Comparison of ENCODE assay signal across 26 mouse cellular contexts in genomic region chr17:5858209-5858608, GRCm38 (mm10). TPM values are rescaled to one million over a fixed set of nuclear protein-coding genes. Genes with fewer than 3 reads are reported as not detected.
DNase-seq lines count a peak whose midpoint lies in the region; ATAC-seq and TF ChIP-seq lines count a peak whose summit lies in the region.
"Had no signal": no experiment of that assay in that cellular context is flagged by ENCODE, and none has a peak within 500 bp of the region (broad histone marks: within the 10 kb centered on the region; RNA-seq: fewer than 3 reads in every experiment).

No protein-coding gene starts in this region.

- 54% methylated on average over 8 of the region's 8 CpGs for WGBS in hindbrain, embryonic 13.5 days
- 57% methylated on average over 8 of the region's 8 CpGs for WGBS in hindbrain, embryonic 11.5 days
- WGBS in kidney, embryonic 16.5 days = 31% methylated on average over 8 of the region's 8 CpGs
- 50% methylated on average over 8 of the region's 8 CpGs for WGBS in neural tube, embryonic 13.5 days
- WGBS in neural tube, embryonic 15.5 days = 45% methylated on average over 8 of the region's 8 CpGs
- 83% methylated on average over 8 of the region's 8 CpGs for WGBS in thymus, adult 2 months

- TF ChIP-seq CTCF in thymus, adult 2 months (IDR thresholded peaks at IDR 0.05; ENCODE audit: borderline replicate concordance, control insufficient read depth, extremely low read depth, insufficient read depth, low read length, poor library complexity) = no peak

- H3K4me1 ChIP-seq in hindbrain, embryonic 13.5 days (replicated peaks) = peaks cover 16% of the 10 kb centered on the region
- no peaks in the 10 kb centered on the region for H3K4me1 ChIP-seq in hindbrain, embryonic 11.5 days (replicated peaks; ENCODE audit: control insufficient read depth, insufficient read depth, low read length)
- peaks cover 17% of the 10 kb centered on the region; the same call in 1 of the 2 replicates for H3K4me1 ChIP-seq in kidney, embryonic 16.5 days (ENCODE audit: insufficient read depth, low read length)
- peaks cover 26% of the 10 kb centered on the region for H3K4me1 ChIP-seq in neural tube, embryonic 13.5 days (replicated peaks)
- peaks cover 24% of the 10 kb centered on the region for H3K4me1 ChIP-seq in neural tube, embryonic 15.5 days
- no peaks in the 10 kb centered on the region for H3K4me1 ChIP-seq in thymus, adult 2 months (replicated peaks; ENCODE audit: control insufficient read depth, insufficient read depth, low read length)

- TF ChIP-seq POLR2A in thymus, adult 2 months (IDR thresholded peaks at IDR 0.05; ENCODE audit: control insufficient read depth, extremely low read depth, insufficient read depth, low read length, poor library complexity) = no peak

- H3K4me2 ChIP-seq in hindbrain, embryonic 13.5 days = no peak overlapping the region
- no peak overlapping the region for H3K4me2 ChIP-seq in hindbrain, embryonic 11.5 days (replicated peaks; ENCODE audit: low read depth, low read length)
- no peak overlapping the region for H3K4me2 ChIP-seq in kidney, embryonic 16.5 days (replicated peaks; ENCODE audit: low read depth, low read length)
- H3K4me2 ChIP-seq in neural tube, embryonic 13.5 days = no peak overlapping the region
- H3K4me2 ChIP-seq in neural tube, embryonic 15.5 days = no peak overlapping the region
- H3K4me2 ChIP-seq: heart, embryonic 13.5 days; hindbrain, embryonic 12.5 days had no signal

- peaks cover 7% of the 10 kb centered on the region; the same call in 1 of the 2 replicates for H3K36me3 ChIP-seq in hindbrain, embryonic 13.5 days
- H3K36me3 ChIP-seq in hindbrain, embryonic 11.5 days (ENCODE audit: control insufficient read depth, insufficient read depth, low read length) = no peaks in the 10 kb centered on the region
- H3K36me3 ChIP-seq in kidney, embryonic 16.5 days (ENCODE audit: insufficient read depth, low read length) = peaks cover 3% of the 10 kb centered on the region; the same call in 1 of the 2 replicates
- H3K36me3 ChIP-seq in neural tube, embryonic 13.5 days = no peaks in the 10 kb centered on the region
- H3K36me3 ChIP-seq in neural tube, embryonic 15.5 days = no peaks in the 10 kb centered on the region
- H3K36me3 ChIP-seq in thymus, adult 2 months (ENCODE audit: control insufficient read depth, insufficient read depth, low read length) = no peaks in the 10 kb centered on the region
- H3K36me3 ChIP-seq: heart, embryonic 10.5 days had no signal

- ATAC-seq in hindbrain, embryonic 13.5 days (ENCODE audit: low FRiP score) = no peak
- ATAC-seq in hindbrain, embryonic 11.5 days (ENCODE audit: low FRiP score) = no peak
- ATAC-seq in kidney, embryonic 16.5 days (ENCODE audit: low FRiP score, low TSS enrichment) = peak; percentile 68
- ATAC-seq in neural tube, embryonic 13.5 days (ENCODE audit: low read depth) = no peak
- ATAC-seq in neural tube, embryonic 15.5 days (ENCODE audit: low FRiP score) = no peak
- ATAC-seq: forebrain, embryonic 14.5 days; forebrain, postnatal 0 days; Patski had no signal

- no peaks in the 10 kb centered on the region for H3K9me3 ChIP-seq in hindbrain, embryonic 13.5 days
- H3K9me3 ChIP-seq in hindbrain, embryonic 11.5 days (ENCODE audit: control insufficient read depth, low read length) = no peaks in the 10 kb centered on the region
- no peaks in the 10 kb centered on the region for H3K9me3 ChIP-seq in kidney, embryonic 16.5 days (ENCODE audit: low read length)
- H3K9me3 ChIP-seq in neural tube, embryonic 13.5 days = peaks cover 3% of the 10 kb centered on the region; the same call in 1 of the 2 replicates
- no peaks in the 10 kb centered on the region for H3K9me3 ChIP-seq in neural tube, embryonic 15.5 days (replicated peaks)
- H3K9me3 ChIP-seq: G1E; heart, embryonic 10.5 days; heart, embryonic 13.5 days; hindbrain, embryonic 12.5 days had no signal

- H3K9ac ChIP-seq in hindbrain, embryonic 13.5 days = no peak overlapping the region
- no peak overlapping the region for H3K9ac ChIP-seq in hindbrain, embryonic 11.5 days (ENCODE audit: low read depth, low read length)
- no peak overlapping the region for H3K9ac ChIP-seq in kidney, embryonic 16.5 days (replicated peaks; ENCODE audit: low read length)
- no peak overlapping the region for H3K9ac ChIP-seq in neural tube, embryonic 13.5 days
- no peak overlapping the region for H3K9ac ChIP-seq in neural tube, embryonic 15.5 days (replicated peaks)
- H3K9ac ChIP-seq: forebrain, postnatal 0 days; heart, embryonic 13.5 days; hindbrain, embryonic 12.5 days had no signal

- no peaks in the 10 kb centered on the region for H3K27me3 ChIP-seq in hindbrain, embryonic 13.5 days
- H3K27me3 ChIP-seq in hindbrain, embryonic 11.5 days (ENCODE audit: control insufficient read depth, insufficient read depth, low read length) = no peaks in the 10 kb centered on the region
- H3K27me3 ChIP-seq in kidney, embryonic 16.5 days (ENCODE audit: insufficient read depth, low read length) = no peaks in the 10 kb centered on the region
- 0 out of 2 replicates have a peak, but pooled peaks cover 5% of the 10 kb centered on the region for H3K27me3 ChIP-seq in neural tube, embryonic 13.5 days
- H3K27me3 ChIP-seq in neural tube, embryonic 15.5 days (replicated peaks) = 0 out of 2 replicates have a peak, but pooled peaks cover 8% of the 10 kb centered on the region
- H3K27me3 ChIP-seq in thymus, adult 2 months (ENCODE audit: control insufficient read depth, insufficient read depth, low read length) = no peaks in the 10 kb centered on the region
- H3K27me3 ChIP-seq: CH12.LX; heart, embryonic 13.5 days; hindbrain, embryonic 12.5 days; Patski had no signal

- DNase-seq in hindbrain, embryonic 11.5 days (ENCODE audit: low spot score) = no peak
- DNase-seq in kidney, postnatal 10 days = no peak
- no peak for DNase-seq in thymus, adult 2 months
- DNase-seq: adrenal gland, postnatal 10 days; adrenal gland, postnatal 36 days; B cell, adult 2 months; cerebellum, adult 18-20 months; cerebellum, adult 9-10 months; cerebellum, postnatal 14 days; forebrain, postnatal 0 days; gastrocnemius, adult 2 months; gastrocnemius, postnatal 14 days; heart, adult 18-20 months; heart, postnatal 14 days; heart, postnatal 4 days had no signal

- H3K4me3 ChIP-seq in hindbrain, embryonic 13.5 days = no peak overlapping the region
- no peak overlapping the region for H3K4me3 ChIP-seq in hindbrain, embryonic 11.5 days (ENCODE audit: low read depth, low read length)
- H3K4me3 ChIP-seq in kidney, embryonic 16.5 days (ENCODE audit: low read length) = no peak overlapping the region
- H3K4me3 ChIP-seq in neural tube, embryonic 13.5 days = no peak overlapping the region
- no peak overlapping the region for H3K4me3 ChIP-seq in neural tube, embryonic 15.5 days (replicated peaks)
- H3K4me3 ChIP-seq in thymus, adult 2 months (ENCODE audit: control insufficient read depth, insufficient read depth, low read length) = no peak overlapping the region
- H3K4me3 ChIP-seq: gastrocnemius, adult 2 months; heart, embryonic 10.5 days; heart, embryonic 13.5 days; hindbrain, embryonic 12.5 days had no signal

- 0 out of 2 replicates have a peak overlapping the region, but pooled peaks have one; percentile 25 for H3K27ac ChIP-seq in hindbrain, embryonic 13.5 days
- no peak overlapping the region for H3K27ac ChIP-seq in hindbrain, embryonic 11.5 days (ENCODE audit: low read depth, low read length)
- no peak overlapping the region for H3K27ac ChIP-seq in kidney, embryonic 16.5 days (ENCODE audit: low read length)
- H3K27ac ChIP-seq in neural tube, embryonic 13.5 days (replicated peaks) = peak overlapping the region; percentile 33; the same call in 1 of the 2 replicates
- H3K27ac ChIP-seq in neural tube, embryonic 15.5 days (replicated peaks) = no peak overlapping the region
- no peak overlapping the region for H3K27ac ChIP-seq in thymus, adult 2 months (ENCODE audit: control insufficient read depth, insufficient read depth, low read length)
- H3K27ac ChIP-seq: gastrocnemius, adult 2 months; heart, embryonic 10.5 days; heart, embryonic 13.5 days; hindbrain, embryonic 12.5 days had no signal

RNA-seq across cellular contexts. Expression of gene Snx9, which starts 17.1 kb away (rescaled TPM):
- 7.5 and 8.4 TPM in 2 replicates for polyA plus RNA-seq in hindbrain, embryonic 13.5 days (2015; fragmentation: Nextera tagmentation; extraction: Ambion mirVana)
- 20.7 and 22.5 TPM in 2 replicates for polyA plus RNA-seq in hindbrain, embryonic 11.5 days (2014; fragmentation: Nextera tagmentation; extraction: Ambion mirVana)
- 31.9 and 34.0 TPM in 2 replicates for polyA plus RNA-seq in kidney, embryonic 16.5 days (2015; fragmentation: Nextera tagmentation; extraction: Ambion mirVana)
- 9.5 and 10.8 TPM in 2 replicates for polyA plus RNA-seq in neural tube, embryonic 13.5 days (2015; fragmentation: Nextera tagmentation; extraction: Ambion mirVana)
- polyA plus RNA-seq in neural tube, embryonic 15.5 days (2015; fragmentation: Nextera tagmentation; extraction: Ambion mirVana) = 8.1 and 12.6 TPM in 2 replicates
- polyA plus RNA-seq in thymus, adult 2 months (2012; rRNA removed) = 11.2 and 12.5 TPM in 2 replicates

Comparison
In these comparisons a context has a peak if more than half of its experiments do, and no peak if none do; other contexts are left out.
1. H3K27ac ChIP-seq: peak in hindbrain, embryonic 13.5 days (single experiment) and neural tube, embryonic 13.5 days (single experiment); none in hindbrain, embryonic 11.5 days (single experiment), kidney, embryonic 16.5 days (single experiment), neural tube, embryonic 15.5 days (single experiment) and thymus, adult 2 months (single experiment).